Mouse (Mus musculus) liver, embryonic 16.5 days (tissue): ENCODE measurements around the gene Sp1. TPM values are rescaled to one million over a fixed set of nuclear protein-coding genes. Genes with fewer than 3 reads are reported as not detected.

Experiments used
- ATAC-seq: fragments of 200-750 bp; cut with Nextera tagmentation; 2 replicates; pipeline ENCODE4 v1.8.0; 2017; ENCODE audit warnings: low read depth, mild to moderate bottlenecking, moderate number of reproducible peaks, moderate library complexity
- H3K27ac ChIP-seq: fragments of 300-500 bp; sonication (generic); 2 replicates; pipeline ENCODE4 v1.5.1; 2014; ENCODE audit warnings: mild to moderate bottlenecking, low read length
- H3K27me3 ChIP-seq: fragments of 300-500 bp; sonication (generic); 2 replicates; pipeline ENCODE4 v1.6.1; 2014; ENCODE audit warnings: low read depth, low read length, mixed read lengths; ENCODE audit not compliant: control insufficient read depth, insufficient read depth
- H3K36me3 ChIP-seq: fragments of 300-500 bp; sonication (generic); 2 replicates; pipeline ENCODE4 v1.6.1; 2014; ENCODE audit warnings: mild to moderate bottlenecking; ENCODE audit not compliant: control insufficient read depth, insufficient read depth
- H3K4me1 ChIP-seq: fragments of 300-500 bp; sonication (generic); 2 replicates; pipeline ENCODE4 v1.6.1; 2014; ENCODE audit warnings: low read depth, low read length, mixed read lengths; ENCODE audit not compliant: control insufficient read depth
- H3K4me2 ChIP-seq: fragments of 300-500 bp; sonication (generic); 2 replicates; pipeline ENCODE4 v1.6.1; 2014; ENCODE audit warnings: low read depth, low read length, mixed read lengths
- H3K4me3 ChIP-seq: fragments of 300-500 bp; sonication (generic); 2 replicates; pipeline ENCODE4 v1.5.1; 2014; ENCODE audit warnings: low read depth, mild to moderate bottlenecking, low read length
- H3K9ac ChIP-seq: fragments of 300-500 bp; sonication (generic); 2 replicates; pipeline ENCODE4 v1.6.1; 2014; ENCODE audit warnings: low read depth, low read length
- H3K9me3 ChIP-seq: fragments of 300-500 bp; sonication (generic); replicated peaks from 2 replicates; pipeline ENCODE4 v1.6.1; 2016; ENCODE audit warnings: low read length; ENCODE audit not compliant: control insufficient read depth
- WGBS: fragments of 180-500 bp; shearing (Covaris S2); extraction: QIAGEN DNeasy Blood & Tissue Kit; methylation state at CpG from one replicate; pipeline ENCODE4 v1.1.7; 2014; ENCODE audit not compliant: insufficient replicate concordance; 5-methylcytosine and 5-hydroxymethylcytosine counted together
- polyA plus RNA-seq: library from polyadenylated mRNA; unstranded; fragments of >200 nt; fragmentation: Nextera tagmentation; extraction: Ambion mirVana; gene quantifications from 2 replicates; pipeline ENCODE4 v1.2.1, GENCODE M21; 2015

The Sp1 gene
- polyA plus RNA-seq, 1 experiment from 2014 or later: 3.7 TPM

DNA sequence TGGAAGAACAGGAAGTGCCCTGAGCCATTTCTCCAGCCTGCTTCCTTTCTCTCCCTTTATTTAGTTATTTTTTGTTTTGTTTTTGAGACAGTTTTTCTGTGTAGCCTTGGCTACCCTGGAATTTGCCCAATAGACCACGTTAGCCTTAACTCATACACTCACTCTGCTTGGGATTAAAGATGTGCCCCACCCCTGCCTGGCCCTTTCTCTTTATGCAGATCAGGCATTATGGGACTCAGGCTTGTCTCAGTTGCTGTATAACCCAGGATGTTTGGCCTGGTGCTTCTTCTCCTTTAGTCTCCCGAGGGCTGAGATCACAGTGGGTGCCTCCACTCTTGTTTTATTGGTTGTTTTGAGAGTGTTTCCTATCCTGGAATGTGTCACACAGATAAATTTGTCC is 13.4 kb upstream of the Sp1 start:
- WGBS: 26% methylated on average over 2 of the region's 2 CpGs
- Histone ChIP-seq H3K4me1 (peaks cover 27% of the 10 kb centered on the region), H3K27ac (peak overlapping the region; percentile 27)

DNA sequence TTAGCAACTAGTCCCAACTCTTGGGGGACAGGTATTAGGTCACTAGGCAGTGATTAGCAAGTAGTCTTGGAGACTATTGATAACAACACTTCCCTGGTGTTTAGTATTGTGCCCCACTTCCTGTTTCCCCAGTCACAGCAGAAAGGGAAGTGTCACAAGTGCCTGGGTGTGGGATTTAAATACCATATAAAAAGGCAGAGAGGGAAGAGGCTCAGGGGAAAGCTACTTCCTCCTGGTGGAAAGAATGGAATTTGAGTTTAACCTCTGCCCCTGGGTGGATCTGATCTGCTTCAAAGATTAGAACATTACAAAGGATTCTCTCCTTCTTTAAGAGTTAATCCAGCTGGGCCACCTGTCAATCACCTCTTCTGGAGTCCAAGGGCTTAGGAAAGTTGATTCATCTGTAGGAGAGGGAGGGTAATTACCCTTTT is 12.3 kb upstream of the Sp1 start:
- Histone ChIP-seq H3K27me3 (no peaks in the 10 kb centered on the region), H3K27ac (peak overlapping the region; percentile 60), H3K4me3 (no peak overlapping the region), H3K4me1 (peaks cover 29% of the 10 kb centered on the region), H3K9me3 (no peaks in the 10 kb centered on the region), H3K36me3 (no peaks in the 10 kb centered on the region), H3K9ac (no peak overlapping the region), H3K4me2 (no peak overlapping the region)
- no peak for ATAC-seq

More for the DNA sequence above, 13.4 kb upstream of the Sp1 start:
- no peaks in the 10 kb centered on the region for H3K36me3 ChIP-seq
- H3K9ac ChIP-seq: no peak overlapping the region
- H3K9me3 ChIP-seq: no peaks in the 10 kb centered on the region
- H3K4me2 ChIP-seq: no peak overlapping the region
- no peak for ATAC-seq
- no peak overlapping the region for H3K4me3 ChIP-seq
- no peaks in the 10 kb centered on the region for H3K27me3 ChIP-seq

DNA sequence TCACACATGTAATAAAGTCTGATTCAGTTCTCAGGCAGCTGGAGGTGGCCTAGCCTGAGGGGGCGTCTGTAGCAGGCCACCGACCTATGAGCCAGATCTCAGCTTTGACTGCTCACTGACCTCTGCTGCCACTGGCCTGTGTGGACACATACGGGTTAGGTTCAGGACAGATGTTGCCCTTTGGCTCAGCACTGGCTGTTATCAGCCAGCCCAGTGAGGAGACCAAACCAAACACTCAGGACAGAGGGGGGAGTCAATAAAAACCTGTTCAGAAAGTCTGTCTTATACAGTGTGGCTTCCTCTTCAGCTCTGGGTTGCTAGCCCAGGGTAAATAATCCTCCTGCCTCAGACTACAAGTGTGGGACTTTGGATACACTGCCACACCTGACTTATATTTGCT is 10.9 kb upstream of the Sp1 start:
- Histone ChIP-seq H3K36me3 (no peaks in the 10 kb centered on the region), H3K27ac (peak overlapping the region; percentile 75), H3K9ac (no peak overlapping the region; the same call in 1 of the 2 replicates), H3K4me1 (peaks cover 40% of the 10 kb centered on the region), H3K27me3 (no peaks in the 10 kb centered on the region), H3K4me3 (no peak overlapping the region), H3K9me3 (no peaks in the 10 kb centered on the region), H3K4me2 (no peak overlapping the region; the same call in 1 of the 2 replicates)
- peak; percentile 84 for ATAC-seq
- 10% methylated on average over 3 of the region's 3 CpGs for WGBS

DNA sequence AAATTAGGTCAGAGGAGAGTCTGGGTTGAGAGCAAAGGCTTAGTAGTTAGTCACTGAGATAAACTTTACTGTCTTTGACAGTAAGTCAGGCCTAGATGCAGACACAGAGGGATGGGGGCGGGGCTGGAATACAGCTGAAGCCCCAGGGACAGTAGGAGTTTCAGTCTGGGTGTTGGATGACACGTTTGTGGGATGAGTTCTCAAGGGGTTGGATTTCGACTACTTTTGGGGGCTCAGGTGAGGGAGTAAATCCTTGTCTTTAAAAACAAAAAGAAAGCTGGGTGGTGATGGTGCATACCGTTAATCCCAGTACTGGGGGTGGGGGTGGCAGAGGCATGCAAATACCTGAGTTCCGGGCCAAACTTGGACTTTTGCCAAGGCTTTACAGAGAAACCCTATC is 7.3 kb upstream of the Sp1 start:
- 52% methylated on average over 5 of the region's 5 CpGs for WGBS
- Histone ChIP-seq H3K4me1 (peaks cover 55% of the 10 kb centered on the region), H3K4me2 (peak overlapping the region; percentile 73), H3K4me3 (peak overlapping the region; percentile 66; the same call in 1 of the 2 replicates), H3K27ac (peak overlapping the region; percentile 25; the same call in 1 of the 2 replicates), H3K27me3 (no peaks in the 10 kb centered on the region), H3K9ac (no peak overlapping the region), H3K36me3 (no peaks in the 10 kb centered on the region), H3K9me3 (no peaks in the 10 kb centered on the region)
- no peak for ATAC-seq

DNA sequence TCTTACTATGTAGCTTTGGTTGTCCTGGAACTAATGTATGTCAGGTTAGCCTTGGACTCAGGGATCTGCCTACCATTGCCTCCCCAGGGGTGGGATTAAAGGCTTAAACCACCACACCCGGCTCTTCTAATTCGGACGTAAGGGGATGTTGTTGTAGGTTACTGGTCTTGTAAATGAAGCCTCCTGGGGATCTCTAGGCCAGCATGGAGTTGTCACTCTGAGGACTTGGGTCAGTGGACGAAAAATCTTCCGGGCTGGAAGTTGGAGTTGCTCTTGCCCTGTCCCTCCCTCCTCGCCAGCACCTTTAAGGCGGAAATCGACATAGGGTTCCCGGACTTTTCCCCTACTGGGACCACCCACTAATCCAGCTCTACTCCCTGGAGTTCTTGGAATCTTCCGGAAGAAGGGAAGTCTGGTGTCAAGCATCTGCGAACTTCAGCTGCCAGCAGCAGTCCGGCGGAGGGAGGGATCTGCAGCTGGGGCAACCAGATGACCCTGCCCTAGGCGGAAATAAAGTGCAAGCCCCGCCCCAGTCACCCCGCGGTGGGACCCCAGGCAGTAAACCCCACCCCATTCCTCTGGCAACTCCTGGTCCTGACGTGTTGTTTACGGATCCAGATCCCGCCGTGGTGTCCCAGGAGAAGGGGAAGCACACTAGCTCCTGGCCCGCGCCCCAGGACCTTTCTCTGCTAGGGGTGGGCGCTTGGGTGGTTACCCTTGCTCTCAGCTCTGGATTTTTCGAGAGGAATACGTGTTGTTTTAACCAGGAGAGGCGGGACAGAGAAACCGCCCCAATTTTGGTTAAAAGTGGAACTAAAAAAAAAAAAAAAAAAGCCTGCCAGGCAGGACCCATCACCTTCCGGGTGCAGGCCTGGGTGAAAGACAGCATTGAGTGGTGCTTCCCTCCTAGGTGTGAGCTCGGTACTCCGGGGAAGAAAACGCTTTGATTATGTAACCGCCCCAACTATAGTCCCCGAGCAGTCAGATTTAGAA is 6.4 kb upstream of the Sp1 start:
- H3K9me3 ChIP-seq: no peaks in the 10 kb centered on the region
- H3K4me2 ChIP-seq: peak overlapping the region; percentile 73
- H3K4me1 ChIP-seq: peaks cover 52% of the 10 kb centered on the region
- peak overlapping the region; percentile 89 for H3K27ac ChIP-seq
- H3K4me3 ChIP-seq: peak overlapping the region; percentile 66
- H3K36me3 ChIP-seq: no peaks in the 10 kb centered on the region
- peak; percentile 77 for ATAC-seq
- peak overlapping the region; percentile 74 for H3K9ac ChIP-seq
- no peaks in the 10 kb centered on the region for H3K27me3 ChIP-seq
- WGBS: 2% methylated on average over 34 of the region's 34 CpGs

DNA sequence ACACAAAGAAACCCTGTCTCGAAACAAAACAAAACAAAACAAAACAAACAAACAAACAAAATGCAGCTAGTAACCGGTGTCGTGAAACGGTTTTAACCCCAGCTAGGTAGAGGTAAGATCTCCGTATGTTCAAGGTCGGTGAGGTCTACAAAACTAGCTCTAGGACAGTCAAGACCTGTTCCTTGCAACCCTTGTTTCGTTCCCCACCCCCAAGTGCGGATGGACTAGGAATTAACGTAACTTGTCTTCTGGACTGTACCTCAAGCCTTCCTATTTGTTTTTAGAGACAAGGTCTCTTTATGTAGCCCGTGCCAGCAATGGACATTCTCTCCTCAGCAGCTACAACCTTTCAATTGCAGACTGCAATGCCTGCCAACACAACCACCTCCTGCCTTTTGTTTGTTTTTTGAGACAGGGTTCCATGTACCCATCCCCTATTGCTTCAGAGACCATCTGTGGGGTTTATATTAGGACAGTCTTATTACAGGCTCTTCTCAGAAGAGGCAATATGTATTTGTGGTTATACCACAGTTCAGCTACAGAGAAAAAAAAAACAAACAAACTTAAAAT is 5.4 kb upstream of the Sp1 start:
- Histone ChIP-seq H3K9ac (no peak overlapping the region), H3K27me3 (no peaks in the 10 kb centered on the region), H3K36me3 (no peaks in the 10 kb centered on the region), H3K4me3 (no peak overlapping the region), H3K4me1 (peaks cover 44% of the 10 kb centered on the region), H3K4me2 (peak overlapping the region; percentile 73), H3K9me3 (no peaks in the 10 kb centered on the region), H3K27ac (peak overlapping the region; percentile 89)
- ATAC-seq: no peak
- WGBS: 69% methylated on average over 10 of the region's 10 CpGs

DNA sequence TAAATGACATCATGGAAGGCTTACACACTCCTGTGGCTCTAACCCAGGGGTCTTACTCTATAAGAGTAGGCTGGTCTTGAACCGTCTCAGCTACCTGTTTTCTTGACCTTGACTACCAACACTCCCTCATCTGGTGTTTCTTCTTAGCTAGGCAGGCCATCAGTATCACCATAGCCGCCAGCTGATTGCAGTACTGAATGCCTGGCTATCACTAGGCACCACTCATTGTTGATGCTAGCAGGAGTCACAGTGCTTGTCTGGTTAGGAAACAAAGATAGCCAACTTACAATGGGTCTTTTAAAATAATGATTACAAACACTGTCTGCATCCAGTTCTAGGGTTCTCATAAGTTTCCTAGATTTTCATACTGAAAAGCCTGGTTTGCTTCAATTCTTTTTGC is 4.7 kb upstream of the Sp1 start:
- ATAC-seq: no peak
- Histone ChIP-seq H3K27ac (peak overlapping the region; percentile 31; the same call in 1 of the 2 replicates), H3K4me2 (no peak overlapping the region), H3K9ac (0 out of 2 replicates have a peak overlapping the region, but pooled peaks have one; percentile 14), H3K27me3 (no peaks in the 10 kb centered on the region), H3K36me3 (no peaks in the 10 kb centered on the region), H3K4me1 (peaks cover 37% of the 10 kb centered on the region), H3K4me3 (no peak overlapping the region), H3K9me3 (no peaks in the 10 kb centered on the region)
- 33% methylated on average over 2 of the region's 2 CpGs for WGBS

DNA sequence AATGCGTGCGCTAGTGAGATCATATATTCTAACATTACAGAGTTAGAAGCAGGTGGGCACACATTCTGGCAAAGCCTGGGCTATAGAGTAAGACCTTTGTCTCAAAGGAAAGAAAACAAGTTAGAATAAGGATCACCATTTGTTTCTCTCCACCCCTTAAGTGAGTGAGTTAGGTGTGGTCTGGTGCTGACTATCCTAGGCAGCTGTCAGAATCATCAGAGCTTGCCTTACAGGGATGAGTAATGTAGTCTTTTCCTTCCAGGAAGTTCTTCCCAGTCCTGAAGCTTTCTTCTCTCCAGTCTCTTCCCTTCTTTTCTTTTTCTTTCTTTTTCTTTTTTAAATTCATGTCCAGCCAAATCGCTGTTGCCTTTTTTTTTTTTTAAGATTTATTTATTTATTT is 3.7 kb upstream of the Sp1 start:
- Histone ChIP-seq H3K9ac (no peak overlapping the region), H3K27me3 (no peaks in the 10 kb centered on the region), H3K9me3 (no peaks in the 10 kb centered on the region), H3K4me3 (no peak overlapping the region), H3K36me3 (no peaks in the 10 kb centered on the region), H3K4me1 (peaks cover 42% of the 10 kb centered on the region), H3K27ac (no peak overlapping the region), H3K4me2 (no peak overlapping the region)
- no peak for ATAC-seq
- WGBS: 92% methylated on average over 3 of the region's 3 CpGs
